Mouse (Mus musculus) spleen, adult 2 months (tissue): ENCODE measurements around the gene Tmem252. TPM values are rescaled to one million over a fixed set of nuclear protein-coding genes. Genes with fewer than 3 reads are reported as not detected.

Experiments
- DNase-seq, 2 experiments: peaks; one replicate each; pipeline versions ENCODE4 v3.0.0 to v3.0.0-alpha.2; 2012 to 2021; ENCODE audit warnings: low spot score in 2 of 2, low read depth in 1 of 2
- H3K27ac ChIP-seq: fragments of 200-500 bp; 2 replicates; pipeline ENCODE4 v1.5.1; 2012; ENCODE audit warnings: low read length, inconsistent platforms; ENCODE audit not compliant: insufficient read depth
- H3K27me3 ChIP-seq: fragments of 200-500 bp; 2 replicates; pipeline ENCODE4 v1.6.1; 2012; ENCODE audit warnings: mild to moderate bottlenecking, moderate library complexity, low read length, inconsistent platforms; ENCODE audit not compliant: control insufficient read depth, insufficient read depth
- H3K36me3 ChIP-seq: fragments of 200-500 bp; 2 replicates; pipeline ENCODE4 v1.6.1; 2012; ENCODE audit warnings: mild to moderate bottlenecking, low read length, inconsistent platforms; ENCODE audit not compliant: control insufficient read depth, insufficient read depth
- H3K4me1 ChIP-seq: fragments of 200-500 bp; 2 replicates; pipeline ENCODE4 v1.6.1; 2011; ENCODE audit warnings: inconsistent platforms; ENCODE audit not compliant: control insufficient read depth, insufficient read depth, insufficient read length
- H3K4me3 ChIP-seq: fragments of 200-500 bp; 2 replicates; pipeline ENCODE4 v1.5.1; 2011; ENCODE audit warnings: mild to moderate bottlenecking, inconsistent platforms; ENCODE audit not compliant: insufficient read depth, insufficient read length; ENCODE audit errors: extremely low read depth
- CTCF ChIP-seq: fragments of 200-500 bp; IDR thresholded peaks from 2 replicates; pipeline ENCODE4 v1.5.1; 2011; ENCODE audit warnings: mild to moderate bottlenecking, inconsistent platforms; ENCODE audit not compliant: insufficient read depth, insufficient read length, insufficient replicate concordance; ENCODE audit errors: extremely low read depth
- POLR2A ChIP-seq: fragments of 200-500 bp; IDR thresholded peaks from 2 replicates; pipeline ENCODE4 v1.6.1; 2011; ENCODE audit warnings: low read depth, low read length, inconsistent platforms
- WGBS: fragments of 180-500 bp; shearing (Covaris S2); methylation state at CpG from one replicate; pipeline ENCODE4 v1.1.7; 2018; 5-methylcytosine and 5-hydroxymethylcytosine counted together
- polyA plus RNA-seq: library from polyadenylated mRNA; depleted of rRNA; stranded (reverse); fragments of >200 nt; gene quantifications from 2 replicates; pipeline ENCODE4 v1.2.3, GENCODE M21; 2012

The Tmem252 gene
- polyA plus RNA-seq, 1 experiment, result 0.05 TPM

- TF ChIP-seq POLR2A, result no peak
- no peak for TF ChIP-seq CTCF
- DNase-seq, result no peak
- Histone ChIP-seq H3K27ac (no peak overlapping the region), H3K4me1 (no peaks in the 10 kb centered on the region), H3K36me3 (no peaks in the 10 kb centered on the region), H3K27me3 (no peaks in the 10 kb centered on the region), H3K4me3 (no peak overlapping the region)
- 60% methylated on average over 8 of the region's 8 CpGs for WGBS
Measured at GRCm38 (mm10) chr19:24703680-24704079, 29.9 kb downstream of the Tmem252 start.

- TF ChIP-seq POLR2A (no peak), CTCF (no peak)
- 84% methylated on average over 2 of the region's 2 CpGs for WGBS
- H3K27ac ChIP-seq, result no peak overlapping the region
- no peak overlapping the region for H3K4me3 ChIP-seq
- H3K36me3 ChIP-seq, result no peaks in the 10 kb centered on the region
- H3K27me3 ChIP-seq, result no peaks in the 10 kb centered on the region
- H3K4me1 ChIP-seq, result no peaks in the 10 kb centered on the region
- DNase-seq, result no peak
Measured at GRCm38 (mm10) chr19:24704326-24704725, 30.5 kb downstream of the Tmem252 start.

- Histone ChIP-seq H3K4me3 (no peak overlapping the region), H3K27me3 (no peaks in the 10 kb centered on the region), H3K4me1 (no peaks in the 10 kb centered on the region), H3K27ac (no peak overlapping the region), H3K36me3 (no peaks in the 10 kb centered on the region)
- no peak for TF ChIP-seq CTCF
- no peak for TF ChIP-seq POLR2A
- 77% methylated on average over 1 of the region's 1 CpGs for WGBS
- DNase-seq, result no peak
Measured at GRCm38 (mm10) chr19:24705395-24705794, 31.6 kb downstream of the Tmem252 start.

GRCm38 (mm10) chr19:24707071-24707906, 33.5 kb downstream of the Tmem252 start:
- 77% methylated on average over 7 of the region's 7 CpGs for WGBS
- DNase-seq, result no peak
- Histone ChIP-seq H3K27ac (no peak overlapping the region), H3K4me3 (no peak overlapping the region), H3K4me1 (no peaks in the 10 kb centered on the region), H3K27me3 (no peaks in the 10 kb centered on the region), H3K36me3 (no peaks in the 10 kb centered on the region)
- TF ChIP-seq CTCF (no peak), POLR2A (no peak)

- DNase-seq, result no peak
- WGBS, result 83% methylated on average over 7 of the region's 7 CpGs
- TF ChIP-seq POLR2A, result no peak
- no peak for TF ChIP-seq CTCF
- no peaks in the 10 kb centered on the region for H3K36me3 ChIP-seq
- H3K27ac ChIP-seq, result no peak overlapping the region
- H3K27me3 ChIP-seq, result no peaks in the 10 kb centered on the region
- no peak overlapping the region for H3K4me3 ChIP-seq
- H3K4me1 ChIP-seq, result no peaks in the 10 kb centered on the region
Measured at GRCm38 (mm10) chr19:24708032-24708431, 34.2 kb downstream of the Tmem252 start.

- DNase-seq, result no peak
- no peak overlapping the region for H3K27ac ChIP-seq
- no peaks in the 10 kb centered on the region for H3K36me3 ChIP-seq
- no peaks in the 10 kb centered on the region for H3K4me1 ChIP-seq
- no peak overlapping the region for H3K4me3 ChIP-seq
- TF ChIP-seq POLR2A, result no peak
- TF ChIP-seq CTCF, result no peak
- no peaks in the 10 kb centered on the region for H3K27me3 ChIP-seq
- WGBS, result 85% methylated on average over 7 of the region's 7 CpGs
Measured at GRCm38 (mm10) chr19:24716303-24717097, 42.7 kb downstream of the Tmem252 start.

- H3K4me1 ChIP-seq, result no peaks in the 10 kb centered on the region
- TF ChIP-seq POLR2A (no peak), CTCF (no peak)
- no peaks in the 10 kb centered on the region for H3K36me3 ChIP-seq
- H3K4me3 ChIP-seq, result no peak overlapping the region
- WGBS, result 40% methylated on average over 1 of the region's 1 CpGs
- H3K27ac ChIP-seq, result no peak overlapping the region
- no peaks in the 10 kb centered on the region for H3K27me3 ChIP-seq
- no peak for DNase-seq
Measured at GRCm38 (mm10) chr19:24718021-24718420, 44.2 kb downstream of the Tmem252 start.
